Mouse (Mus musculus) mesoderm, embryonic 11.5 days (tissue): ENCODE measurements around the gene Wfdc9.

Experiments used
- DNase-seq: peaks from one replicate; pipeline ENCODE4 v3.0.0-alpha.2; 2012; ENCODE audit warnings: low read depth, low spot score

The Wfdc9 gene

DNA sequence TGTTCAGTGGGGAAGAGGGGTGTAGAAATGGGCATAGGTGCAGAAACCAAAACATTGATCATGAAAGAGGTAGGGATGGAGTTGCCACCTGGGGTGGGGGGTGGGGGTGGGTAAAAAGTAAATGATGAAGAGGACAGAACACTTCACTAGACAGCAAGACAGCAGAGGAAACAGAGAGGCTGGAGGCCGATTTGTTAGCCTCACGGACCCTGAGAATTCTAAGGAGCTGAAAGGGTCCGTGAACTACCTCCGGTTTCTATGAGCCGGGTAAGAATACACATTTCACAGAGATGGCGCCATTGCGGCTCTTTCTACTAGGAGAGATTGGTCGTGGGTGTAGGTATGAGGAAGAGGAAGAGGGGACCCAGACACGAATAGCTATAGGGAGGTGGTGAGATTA lies at the start of gene Wfdc9:
Wfdc9 (minus strand) TSS at position 101 of the 400 bp plus-strand sequence.
- no peak for DNase-seq

DNA sequence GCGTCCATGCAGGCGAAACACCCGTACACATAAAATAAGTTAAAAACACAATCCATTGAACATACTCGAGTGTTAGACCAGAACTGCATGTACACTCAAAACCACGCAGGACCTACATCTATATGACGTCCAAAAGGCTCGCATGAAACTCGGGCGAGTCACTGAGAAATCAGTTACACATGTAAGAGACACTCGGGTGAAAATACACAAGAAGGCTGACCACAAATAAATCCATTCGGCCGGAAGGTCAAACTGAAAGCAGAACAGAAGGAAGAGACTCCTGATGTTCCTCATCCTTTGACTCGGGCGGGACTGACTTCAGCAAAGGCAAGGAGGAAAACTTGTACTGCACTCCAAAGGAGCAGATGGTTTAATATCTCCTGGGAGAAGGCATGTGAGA lies 49.6 kb upstream of the Wfdc9 start:
- DNase-seq, result no peak

DNA sequence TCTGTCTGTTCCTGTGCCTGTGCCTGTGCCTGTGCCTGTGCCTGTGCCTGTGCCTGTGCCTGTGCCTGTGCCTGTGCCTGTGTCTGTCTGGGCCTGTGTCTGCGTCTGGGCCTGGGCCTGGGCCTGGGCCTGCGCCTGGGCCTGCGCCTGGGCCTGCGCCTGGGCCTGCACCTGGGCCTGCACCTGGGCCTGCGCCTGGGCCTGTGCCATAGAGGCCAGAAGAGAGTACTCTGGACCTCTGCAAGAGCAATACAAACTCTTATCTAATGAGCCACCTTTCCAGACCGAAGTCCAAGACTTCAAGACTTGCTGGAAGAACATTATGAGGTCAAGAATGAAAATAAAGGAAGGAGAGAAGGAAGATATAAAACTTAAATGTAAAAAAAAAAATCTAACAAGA lies 48.9 kb upstream of the Wfdc9 start:
- no peak for DNase-seq

DNA sequence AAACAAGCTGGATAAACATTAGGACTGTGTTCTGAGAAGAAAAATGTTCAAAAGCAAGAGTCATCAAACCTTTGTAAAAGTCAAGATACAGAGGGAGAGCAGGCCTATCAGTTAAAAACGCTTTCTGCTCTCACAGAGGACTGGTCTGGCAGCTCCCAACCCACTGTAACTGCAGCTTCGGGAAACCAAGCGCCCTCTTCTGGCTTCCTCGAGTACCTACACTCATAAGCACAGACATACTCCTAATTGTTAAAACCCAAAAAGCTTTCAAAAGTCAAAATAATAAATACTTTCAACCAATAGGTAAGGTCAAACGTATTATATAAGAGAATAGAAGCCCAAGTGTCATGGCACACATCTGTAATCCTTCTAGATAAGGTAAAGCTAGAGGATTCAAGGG lies 47.9 kb upstream of the Wfdc9 start:
- DNase-seq, result no peak

DNA sequence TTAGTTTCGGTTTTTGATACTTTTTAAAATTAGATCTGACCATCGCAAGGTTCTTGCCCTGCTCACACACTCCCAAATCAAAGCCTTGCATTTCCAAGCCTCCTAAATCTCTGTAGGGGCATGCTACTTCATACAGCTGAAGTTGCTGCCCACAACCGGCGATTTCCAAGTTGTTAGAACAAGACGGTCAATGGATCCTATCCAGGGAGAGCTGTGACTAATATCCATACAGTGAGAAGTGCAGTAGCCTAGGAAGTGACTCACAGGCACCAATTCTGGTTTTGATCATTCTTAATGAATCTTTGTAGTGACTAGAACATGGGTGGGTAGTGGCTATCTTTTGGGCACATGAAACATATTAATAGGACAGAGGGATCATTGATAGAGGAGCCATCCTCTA lies 45.4 kb upstream of the Wfdc9 start:
- DNase-seq, result no peak

DNA sequence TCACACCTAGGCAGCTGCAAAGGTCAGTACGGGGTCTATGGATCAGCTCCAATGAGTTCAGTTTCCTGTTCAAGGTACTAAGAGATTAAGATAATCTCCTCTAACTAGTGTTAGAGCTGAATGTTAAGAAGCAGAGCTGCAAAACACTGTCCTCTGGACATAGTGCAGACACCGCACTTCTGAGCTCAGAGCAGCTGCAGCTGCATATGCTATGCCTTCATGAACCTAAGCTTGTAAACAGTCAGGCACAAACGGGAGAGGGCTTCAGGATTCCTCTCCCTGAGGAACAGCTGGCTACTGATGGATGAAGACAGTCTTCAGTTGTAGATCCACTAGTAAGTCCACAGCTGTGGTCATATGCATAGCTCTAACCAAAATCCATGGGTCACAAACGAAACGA lies 44.6 kb upstream of the Wfdc9 start:
- DNase-seq, result no peak

DNA sequence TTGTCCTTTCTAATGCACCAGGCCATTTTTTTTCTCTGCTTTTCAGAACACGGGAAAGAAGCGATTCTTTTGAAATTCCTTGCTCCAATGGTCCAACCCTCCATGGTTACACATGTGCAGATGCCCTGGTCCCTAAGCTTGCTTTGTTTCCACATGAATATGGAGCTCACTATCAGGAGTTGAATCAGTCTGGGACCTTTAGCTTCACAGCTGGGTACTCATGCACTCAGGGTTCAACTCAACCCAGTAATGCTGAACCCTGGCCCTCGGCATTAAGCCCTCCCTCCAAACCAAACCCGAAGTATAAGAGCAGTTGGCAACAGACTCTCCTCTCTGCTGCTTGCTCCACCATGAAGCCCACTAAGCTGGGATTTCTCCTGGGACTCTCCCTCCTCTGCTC lies 41.8 kb upstream of the Wfdc9 start, which contains the start of gene Spint4:
Spint4 (plus strand) TSS at position 301 of the 400 bp plus-strand sequence.
- DNase-seq, result no peak

DNA sequence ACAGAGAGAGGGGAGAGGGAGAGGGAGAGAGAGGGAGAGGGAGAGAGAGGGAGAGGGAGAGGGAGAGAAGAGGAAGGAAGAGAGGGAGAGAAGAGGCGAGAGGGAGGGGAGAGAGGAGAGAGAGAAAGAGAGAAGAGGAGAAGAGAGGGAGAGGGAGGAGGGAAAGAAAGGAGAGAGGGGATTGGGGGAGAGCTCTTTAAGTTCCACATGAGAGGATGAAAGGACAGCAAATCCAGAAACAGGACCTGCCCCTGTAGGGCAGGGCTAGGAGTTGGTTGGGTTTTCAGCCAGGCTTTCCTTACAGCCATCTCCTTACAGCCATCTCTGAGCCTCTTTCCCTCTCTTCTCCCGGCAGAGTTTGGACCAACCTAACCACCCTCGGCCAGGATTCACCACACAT lies 28.4 kb upstream of the Wfdc9 start, which contains the start of gene Wfdc13:
Wfdc13 (plus strand) TSS at position 301 of the 400 bp plus-strand sequence.
- DNase-seq, result no peak

DNA sequence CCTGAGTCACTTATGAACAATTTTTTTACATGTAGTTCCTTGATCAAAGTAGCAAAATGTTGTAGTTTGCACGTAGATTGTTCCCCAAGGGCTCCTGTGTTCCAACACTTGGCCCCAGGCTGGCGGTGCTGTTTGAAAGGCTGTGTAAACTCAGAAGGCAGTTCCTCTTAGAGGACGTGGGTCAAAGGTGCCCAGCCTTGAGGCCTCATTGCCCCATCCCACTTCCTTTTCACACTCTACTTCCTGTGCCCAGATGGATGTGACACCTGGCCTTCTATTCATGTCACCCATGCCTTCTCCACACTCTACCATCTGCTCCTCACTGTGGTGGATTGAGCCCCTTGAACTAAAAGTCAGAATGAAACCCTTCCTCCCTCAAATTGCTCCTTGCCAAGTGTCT lies 23.5 kb upstream of the Wfdc9 start:
- DNase-seq, result peak; percentile 18

DNA sequence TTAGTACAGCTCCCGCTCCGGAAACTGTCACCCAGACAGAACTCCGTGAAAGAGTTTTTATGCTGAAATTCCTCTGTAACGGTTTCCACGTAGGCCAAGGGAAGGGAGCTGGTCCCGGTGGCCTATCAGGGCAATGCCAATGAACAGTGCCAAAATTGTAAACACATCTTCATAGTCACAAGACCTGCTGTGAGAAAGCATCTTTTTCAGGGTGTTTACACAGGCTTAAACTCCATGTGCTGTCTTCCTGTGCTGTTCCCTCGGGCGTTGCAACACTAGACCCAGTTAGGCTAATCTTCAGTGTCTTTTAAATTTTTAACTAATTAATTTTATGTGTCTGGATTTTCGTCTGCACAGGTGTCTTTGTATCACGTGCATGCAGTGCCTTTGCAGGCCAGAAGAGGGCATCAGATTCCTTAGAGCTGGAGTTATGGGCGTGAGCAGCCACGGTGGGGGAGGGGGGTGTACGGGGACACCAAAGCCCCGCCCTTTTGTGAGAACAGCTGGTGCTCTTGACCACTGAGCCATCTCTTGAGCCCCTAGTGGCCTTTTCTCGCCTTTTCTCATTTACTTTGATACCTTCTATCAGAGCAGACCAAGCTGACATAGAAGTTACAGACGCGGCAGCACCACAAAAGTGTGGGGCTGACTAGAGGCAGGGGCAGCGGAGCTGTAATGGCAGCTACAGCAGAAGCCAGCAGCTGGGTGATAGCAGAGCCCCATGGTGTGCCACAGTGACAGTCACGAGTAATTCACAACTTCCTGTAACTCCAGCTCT lies 22.7 kb upstream of the Wfdc9 start:
- DNase-seq, result peak; percentile 89

DNA sequence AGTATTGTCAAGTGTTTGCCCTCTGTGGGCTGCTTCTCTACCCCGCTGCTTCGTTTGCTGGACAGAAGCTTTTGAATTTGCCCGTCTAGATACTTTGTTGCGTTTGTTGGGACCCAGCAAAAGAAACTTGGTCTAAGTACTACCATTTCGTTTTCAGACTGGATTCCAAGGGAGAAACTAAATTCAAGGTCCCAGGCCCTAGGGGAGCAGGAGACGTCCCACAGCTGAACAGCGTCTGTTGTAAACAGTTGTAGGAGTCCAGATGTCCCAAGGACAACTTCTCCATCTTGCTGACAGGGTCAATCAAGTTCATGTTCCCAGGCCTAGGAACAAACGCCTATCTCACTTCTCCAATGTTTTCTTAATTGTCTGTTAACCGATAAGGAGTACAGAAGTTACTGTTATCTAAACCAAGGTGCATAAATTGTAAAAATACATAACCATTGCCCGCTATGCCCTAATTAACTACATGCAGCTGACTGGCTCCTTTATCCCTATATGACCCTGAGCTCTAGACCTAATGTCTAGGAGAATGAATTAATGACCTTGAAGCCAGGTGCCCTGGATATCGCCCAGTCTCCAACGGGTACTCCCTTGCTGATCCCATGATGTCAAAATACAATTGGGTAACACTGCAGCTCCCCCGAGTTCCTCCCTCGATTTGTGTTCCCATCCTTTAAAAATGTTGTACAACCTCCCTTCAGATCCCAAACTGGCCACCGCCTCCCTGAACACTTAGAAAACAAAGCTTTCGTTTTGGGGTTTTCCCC lies 20.7 kb upstream of the Wfdc9 start:
- no peak for DNase-seq

DNA sequence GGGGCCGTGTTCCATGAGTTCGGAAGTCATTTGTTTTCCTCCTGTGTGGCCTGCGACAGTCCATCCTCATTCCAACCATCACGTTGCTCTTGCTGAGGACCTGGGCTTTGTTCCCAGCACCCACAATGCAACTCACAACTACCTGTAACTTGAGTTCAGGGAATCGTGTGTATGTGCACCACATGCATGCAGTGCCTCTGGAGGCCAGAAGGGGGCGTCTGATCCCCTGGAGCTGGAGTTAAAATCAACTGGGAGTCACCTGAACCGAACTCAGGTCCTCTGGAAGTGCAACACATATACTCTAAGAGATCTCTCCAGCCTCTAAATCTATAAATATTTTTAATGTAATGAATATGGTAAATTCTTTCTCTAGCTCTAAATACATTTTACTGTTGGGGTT lies 19.7 kb upstream of the Wfdc9 start:
- no peak for DNase-seq

DNA sequence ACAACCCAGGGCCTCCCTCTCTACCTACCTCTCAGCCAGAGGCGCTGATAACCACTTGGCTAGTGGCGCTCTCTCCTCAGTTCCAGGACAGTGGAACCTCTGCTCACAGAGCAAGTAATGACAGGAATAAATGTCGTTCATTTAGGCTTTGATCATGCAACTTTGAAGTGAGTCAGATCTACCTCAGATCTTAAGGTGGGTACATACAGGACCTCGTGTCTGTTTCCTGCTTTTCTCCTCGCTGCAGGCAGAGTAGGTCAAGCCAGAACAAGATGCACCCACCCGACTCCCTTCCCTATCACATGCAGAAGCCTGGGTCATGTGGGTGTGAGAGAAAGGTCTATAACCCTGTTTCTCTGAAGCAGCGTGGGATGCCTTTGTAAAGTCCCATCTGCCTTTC lies 17.6 kb upstream of the Wfdc9 start, which contains the start of gene Wfdc11:
Wfdc11 (minus strand) TSS at position 101 of the 400 bp plus-strand sequence.
- no peak for DNase-seq

DNA sequence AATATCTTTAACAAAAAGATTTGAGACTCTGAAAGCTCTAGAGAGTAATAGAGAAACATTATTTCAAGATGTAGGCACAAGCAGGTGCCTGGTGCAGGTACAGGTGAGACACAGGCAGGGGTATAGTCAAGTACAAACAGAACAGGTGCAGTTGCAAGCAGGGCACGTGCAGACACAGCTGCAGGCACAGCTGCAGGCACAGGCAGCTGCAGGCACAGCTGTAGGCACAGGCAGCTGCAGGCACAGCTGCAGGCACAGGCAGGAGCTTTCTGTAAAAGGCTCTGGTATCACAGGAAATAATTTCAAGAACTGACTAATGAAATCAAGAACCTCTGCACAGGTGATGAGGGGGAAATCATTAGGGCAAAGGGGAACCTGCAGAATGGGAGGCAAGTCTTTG lies 14.6 kb upstream of the Wfdc9 start:
- DNase-seq, result no peak

DNA sequence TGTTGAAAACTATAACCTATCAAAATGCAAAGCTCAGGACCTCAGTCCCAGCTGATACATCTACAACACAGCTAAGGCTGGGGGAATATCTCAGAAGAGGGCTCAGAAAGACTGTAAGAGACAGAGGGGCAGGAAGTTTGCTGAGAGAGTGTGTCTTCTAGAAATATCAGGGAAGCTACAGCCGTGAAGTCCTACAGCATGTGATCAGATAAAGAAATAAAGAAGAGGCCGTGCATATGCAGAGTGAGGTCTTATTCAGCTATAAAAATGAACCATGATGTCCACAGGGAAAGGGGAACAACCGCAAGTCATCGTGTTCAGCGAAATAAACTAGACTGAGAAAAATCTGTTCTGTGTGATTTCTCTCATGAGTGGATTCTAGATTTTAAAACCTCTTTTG lies 13.9 kb upstream of the Wfdc9 start:
- no peak for DNase-seq

DNA sequence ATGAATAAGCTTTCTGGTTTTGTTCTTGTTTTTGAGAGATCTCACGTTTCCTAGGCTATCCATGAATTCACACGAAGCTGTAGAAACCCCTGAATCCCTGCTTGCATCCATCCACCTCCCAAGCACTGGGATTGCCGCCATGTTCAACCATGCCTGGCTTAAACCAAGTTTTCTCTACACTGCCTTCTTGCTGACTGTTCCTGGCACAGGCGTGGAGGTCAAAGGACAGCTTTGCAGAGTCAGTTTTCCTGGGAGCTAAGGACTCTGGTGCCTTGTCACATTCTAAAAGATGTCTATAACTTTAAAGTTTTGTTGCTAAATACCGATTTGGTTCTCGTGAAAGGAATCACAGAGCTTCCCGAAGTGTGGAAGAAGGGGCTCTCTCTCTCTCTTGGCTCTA lies 8.5 kb upstream of the Wfdc9 start:
- DNase-seq, result no peak

DNA sequence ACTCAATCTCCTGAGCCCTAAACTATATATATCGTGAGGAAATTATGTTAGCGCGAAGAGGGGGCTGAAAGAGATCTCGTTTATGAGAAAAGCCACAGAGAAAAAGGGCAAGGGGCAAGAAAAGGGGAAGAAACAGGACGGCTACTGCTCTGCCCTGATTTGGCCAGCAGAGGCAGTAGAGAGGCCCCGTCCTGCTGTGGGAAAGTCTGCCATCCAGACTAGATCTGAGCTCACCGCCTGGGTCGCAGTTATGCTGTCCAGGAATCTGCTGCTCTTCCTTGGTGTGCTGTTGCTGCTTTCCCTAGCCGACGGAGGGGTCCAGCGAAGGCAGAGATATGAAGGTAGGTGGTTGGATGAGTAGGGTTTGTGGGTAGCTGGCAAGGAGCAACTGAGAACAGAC lies 525 bp downstream of the Wfdc9 start, which contains the start of gene Wfdc10:
Wfdc10 (plus strand) TSS at position 189 of the 400 bp plus-strand sequence.
- DNase-seq, result peak; percentile 66

DNA sequence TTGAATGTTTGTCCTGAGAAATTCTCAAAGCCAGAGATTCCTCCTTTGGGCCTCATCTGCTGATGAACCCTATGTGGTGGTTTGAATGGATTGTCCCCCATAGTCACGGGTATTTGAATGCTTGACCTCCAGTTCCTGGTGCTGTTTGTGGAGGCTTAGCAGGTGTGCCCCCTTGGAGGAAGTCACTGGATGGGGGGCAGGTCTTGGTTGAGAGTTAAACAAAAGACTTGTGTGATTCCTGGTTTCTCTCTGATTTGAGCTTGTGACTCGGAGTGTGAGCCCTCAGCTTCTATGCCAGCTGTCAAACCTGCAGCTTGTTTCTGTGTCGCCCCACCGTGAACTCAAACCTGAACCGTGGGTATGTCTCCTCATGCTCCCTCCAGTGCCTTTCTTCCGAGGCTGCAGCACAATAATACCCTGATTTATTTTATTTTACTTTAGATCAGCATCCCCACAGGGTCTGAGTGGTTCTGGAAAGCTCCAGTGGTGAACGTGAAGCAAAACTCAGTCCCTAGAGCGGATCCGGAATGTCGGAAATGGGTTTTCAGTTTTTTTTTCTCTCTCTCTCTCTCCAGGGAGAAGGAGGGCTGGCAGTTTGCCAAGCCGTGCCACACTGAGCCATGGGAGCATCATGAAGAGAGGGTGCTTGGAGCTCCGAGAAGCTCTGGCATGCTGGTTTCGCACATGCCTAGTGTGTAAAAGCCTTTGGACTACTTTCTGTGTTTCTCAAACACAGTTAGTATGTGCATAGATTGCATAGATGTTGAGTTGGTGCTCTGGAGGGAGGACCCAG lies 14.3 kb downstream of the Wfdc9 start:
- no peak for DNase-seq

DNA sequence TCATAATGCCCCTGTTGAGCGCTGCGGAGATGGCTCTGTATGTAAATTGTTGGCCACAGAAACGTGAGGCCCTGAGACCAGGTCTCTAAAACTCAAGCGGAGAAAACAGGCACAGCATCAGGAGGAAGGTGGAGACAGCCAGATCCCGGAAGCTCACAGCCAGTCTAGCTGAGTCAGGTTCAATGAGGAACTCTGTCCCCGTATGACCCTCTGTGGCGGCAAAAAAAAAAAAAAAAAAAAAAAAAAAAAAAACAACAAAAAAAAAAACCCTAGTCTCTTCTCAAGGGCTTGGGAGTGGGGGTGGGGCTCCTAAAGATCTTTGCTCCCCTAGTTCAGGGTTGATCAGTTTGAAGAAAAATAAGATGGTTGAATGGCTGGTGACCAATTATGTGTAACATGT lies 15.3 kb downstream of the Wfdc9 start:
- no peak for DNase-seq

DNA sequence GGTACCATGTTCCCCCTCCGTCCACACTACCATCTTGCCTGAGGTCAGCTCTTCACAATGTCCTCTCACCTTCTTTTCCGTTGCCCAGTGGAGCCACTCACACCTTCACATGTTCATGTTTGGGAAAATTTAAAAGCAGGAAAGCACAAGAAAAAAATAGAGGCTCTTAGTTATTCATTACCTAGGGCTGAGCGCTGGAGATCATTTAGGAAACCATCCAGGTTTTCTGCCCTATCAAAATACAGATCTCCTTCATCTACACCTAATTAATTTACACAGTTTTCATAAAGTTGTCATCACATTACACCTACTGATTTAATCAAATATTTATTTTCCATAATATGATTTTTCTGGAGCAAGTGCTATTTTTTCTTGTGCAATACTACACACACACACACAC lies 17.7 kb downstream of the Wfdc9 start, which contains the start of gene Wfdc16:
Wfdc16 (minus strand) TSS at position 101 of the 400 bp plus-strand sequence.
- DNase-seq, result no peak

DNA sequence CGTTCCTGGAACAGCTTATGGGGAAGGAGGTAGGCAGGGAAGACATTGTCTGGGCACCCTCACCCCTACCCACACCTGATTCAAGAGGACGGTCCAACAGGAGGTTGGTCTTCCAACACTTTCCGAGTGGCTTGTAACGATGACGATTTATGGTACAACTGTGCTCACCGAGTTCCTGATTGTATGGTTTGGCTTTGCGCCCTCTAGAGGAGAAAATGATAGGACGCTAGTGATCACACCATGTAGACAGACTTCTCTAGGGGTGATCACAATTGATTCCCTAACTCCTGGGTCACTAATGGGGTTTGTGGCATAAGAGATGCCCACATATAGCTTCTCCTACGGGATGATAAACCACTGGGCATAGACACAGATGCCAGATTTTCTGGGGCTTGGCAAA lies 21.1 kb downstream of the Wfdc9 start:
- peak; percentile 4 for DNase-seq

DNA sequence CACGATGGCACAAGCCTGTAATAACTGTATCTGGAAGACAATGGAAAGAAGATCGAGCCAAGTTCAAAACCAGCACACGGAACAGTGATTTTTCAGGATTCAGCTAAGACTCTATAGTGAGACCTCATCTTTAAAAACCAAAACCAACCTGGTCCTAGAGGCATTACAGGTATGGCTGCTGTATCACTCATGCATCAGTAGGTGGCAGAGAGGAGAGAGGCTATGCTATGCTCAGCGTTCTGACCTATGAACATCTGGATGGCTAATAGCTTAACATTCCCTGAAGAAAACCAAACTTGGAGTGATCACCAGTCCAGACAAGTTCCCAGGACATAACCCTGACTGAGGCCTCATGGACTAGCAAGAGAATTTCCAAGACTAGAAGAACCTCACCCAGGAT lies 34.6 kb downstream of the Wfdc9 start:
- no peak for DNase-seq
